Mouse (Mus musculus): ENCODE data around the gene Gm20388.

DNA sequence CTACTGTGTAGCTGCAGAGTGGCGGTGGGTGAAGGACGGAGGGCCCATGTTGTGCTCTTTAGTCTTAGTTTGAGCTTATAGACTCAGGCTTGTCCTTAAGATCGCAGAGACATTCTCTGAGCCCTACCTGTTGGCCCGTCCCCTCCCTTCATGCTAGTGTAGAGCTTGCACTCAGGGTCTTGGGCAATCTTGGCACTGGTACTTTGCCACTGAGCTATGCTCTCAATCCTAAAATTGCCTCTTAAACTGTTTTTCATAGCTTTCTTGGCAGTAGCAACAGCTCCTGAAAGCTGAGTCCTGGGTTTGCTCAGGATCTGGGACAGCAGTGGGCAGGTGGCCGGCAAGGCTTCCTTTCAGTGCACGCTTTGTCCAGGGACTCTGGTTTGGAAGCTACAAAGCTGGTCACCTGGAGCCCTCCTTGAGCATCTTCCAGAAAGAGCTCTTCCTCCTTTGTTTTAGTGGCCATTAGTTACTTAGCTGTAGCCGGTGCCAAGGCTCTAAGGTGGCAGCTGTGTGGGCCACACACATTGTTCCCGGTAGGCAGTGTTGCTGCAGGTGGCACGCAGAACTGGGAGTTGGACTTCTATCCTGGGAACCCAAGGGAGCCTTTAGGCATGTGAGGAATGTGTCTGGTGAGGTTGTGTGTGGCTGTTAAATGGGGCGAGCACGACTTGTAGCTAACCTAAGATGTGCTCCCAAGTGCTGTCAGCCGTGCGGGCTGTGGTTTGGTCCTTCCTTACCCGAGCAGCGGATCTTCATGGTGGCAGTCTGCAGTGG is 2090.9 kb downstream of the Gm20388 start:
- TF ChIP-seq CTCF (IDR thresholded peaks at IDR 0.05; ENCODE audit: low read depth) (no peak), EP300 (IDR thresholded peaks at IDR 0.05; ENCODE audit: low read depth) (no peak)
